Mouse (Mus musculus): Measurements from ENCODE around the gene Oas1h. TPM values are rescaled to one million over a fixed set of nuclear protein-coding genes. Genes with fewer than 3 reads are reported as not detected.
"Not testable (repeated sequence)": the region's sequence is repeated elsewhere in the genome, so short reads cannot be mapped to it uniquely, and the experiment has no call there.

The Oas1h gene
- polyA plus RNA-seq, 1 experiment from 2014 or later, result not detected

GRCm38 (mm10) chr5:120876839-120877238, 15.6 kb downstream of the Oas1h start:
- H3K27ac ChIP-seq (ENCODE audit: low read depth, low read length); H3K27me3 ChIP-seq (ENCODE audit: control insufficient read depth, insufficient read depth, low read length); H3K36me3 ChIP-seq (ENCODE audit: control insufficient read depth, insufficient read depth, low read length); ATAC-seq (ENCODE audit: low read depth); H3K4me2 ChIP-seq (ENCODE audit: low read depth, low read length); H3K9me3 ChIP-seq (ENCODE audit: control insufficient read depth, low read length); H3K9ac ChIP-seq (replicated peaks; ENCODE audit: low read depth, low read length); H3K4me3 ChIP-seq (ENCODE audit: low read depth, low read length); H3K4me1 ChIP-seq (ENCODE audit: control insufficient read depth, insufficient read depth, low read length): not testable (repeated sequence)
- WGBS, result 65% methylated on average over 2 of the region's 3 CpGs

GRCm38 (mm10) chr5:120877407-120877806, 16.2 kb downstream of the Oas1h start:
- H3K4me1 ChIP-seq (ENCODE audit: control insufficient read depth, insufficient read depth, low read length); H3K27ac ChIP-seq (ENCODE audit: low read depth, low read length); H3K9ac ChIP-seq (replicated peaks; ENCODE audit: low read depth, low read length); H3K4me3 ChIP-seq (ENCODE audit: low read depth, low read length); ATAC-seq (ENCODE audit: low read depth); H3K4me2 ChIP-seq (ENCODE audit: low read depth, low read length); H3K27me3 ChIP-seq (ENCODE audit: control insufficient read depth, insufficient read depth, low read length); H3K36me3 ChIP-seq (ENCODE audit: control insufficient read depth, insufficient read depth, low read length); H3K9me3 ChIP-seq (ENCODE audit: control insufficient read depth, low read length): not testable (repeated sequence)
- WGBS, result 76% methylated on average over 2 of the region's 2 CpGs

- not testable (repeated sequence) for H3K4me2 ChIP-seq (ENCODE audit: low read depth, low read length); H3K36me3 ChIP-seq (ENCODE audit: control insufficient read depth, insufficient read depth, low read length); H3K9ac ChIP-seq (replicated peaks; ENCODE audit: low read depth, low read length); H3K27me3 ChIP-seq (ENCODE audit: control insufficient read depth, insufficient read depth, low read length); H3K9me3 ChIP-seq (ENCODE audit: control insufficient read depth, low read length); ATAC-seq (ENCODE audit: low read depth); H3K4me1 ChIP-seq (ENCODE audit: control insufficient read depth, insufficient read depth, low read length); H3K27ac ChIP-seq (ENCODE audit: low read depth, low read length); H3K4me3 ChIP-seq (ENCODE audit: low read depth, low read length)
- WGBS, result 73% methylated on average over 2 of the region's 2 CpGs
Observed at GRCm38 (mm10) chr5:120878803-120879202, 17.6 kb downstream of the Oas1h start.

GRCm38 (mm10) chr5:120881681-120882080, 20.5 kb downstream of the Oas1h start:
- not testable (repeated sequence) for H3K27me3 ChIP-seq (ENCODE audit: control insufficient read depth, insufficient read depth, low read length); H3K27ac ChIP-seq (ENCODE audit: low read depth, low read length); ATAC-seq (ENCODE audit: low read depth); H3K36me3 ChIP-seq (ENCODE audit: control insufficient read depth, insufficient read depth, low read length); H3K4me3 ChIP-seq (ENCODE audit: low read depth, low read length); H3K9ac ChIP-seq (replicated peaks; ENCODE audit: low read depth, low read length); H3K4me2 ChIP-seq (ENCODE audit: low read depth, low read length); H3K9me3 ChIP-seq (ENCODE audit: control insufficient read depth, low read length); H3K4me1 ChIP-seq (ENCODE audit: control insufficient read depth, insufficient read depth, low read length)
- WGBS, result 94% methylated on average over 6 of the region's 6 CpGs

- not testable (repeated sequence) for H3K4me3 ChIP-seq (ENCODE audit: low read depth, low read length); H3K9ac ChIP-seq (replicated peaks; ENCODE audit: low read depth, low read length); H3K4me1 ChIP-seq (ENCODE audit: control insufficient read depth, insufficient read depth, low read length); ATAC-seq (ENCODE audit: low read depth); H3K27ac ChIP-seq (ENCODE audit: low read depth, low read length); H3K36me3 ChIP-seq (ENCODE audit: control insufficient read depth, insufficient read depth, low read length); H3K4me2 ChIP-seq (ENCODE audit: low read depth, low read length); H3K9me3 ChIP-seq (ENCODE audit: control insufficient read depth, low read length); H3K27me3 ChIP-seq (ENCODE audit: control insufficient read depth, insufficient read depth, low read length)
- 22% methylated on average over 5 of the region's 9 CpGs for WGBS
Observed at GRCm38 (mm10) chr5:120887413-120887812, 26.2 kb downstream of the Oas1h start, which contains the start of gene Oas1g. Gene Oas1g (minus strand): TSS chr5:120887613.

- H3K4me1 ChIP-seq (ENCODE audit: control insufficient read depth, insufficient read depth, low read length), result no peaks in the 10 kb centered on the region
- no peak overlapping the region for H3K27ac ChIP-seq (ENCODE audit: low read depth, low read length)
- no peaks in the 10 kb centered on the region for H3K9me3 ChIP-seq (ENCODE audit: control insufficient read depth, low read length)
- no peak overlapping the region for H3K4me3 ChIP-seq (ENCODE audit: low read depth, low read length)
- WGBS, result 61% methylated on average over 6 of the region's 6 CpGs
- no peak overlapping the region for H3K4me2 ChIP-seq (ENCODE audit: low read depth, low read length)
- ATAC-seq (ENCODE audit: low read depth), result no peak
- no peak overlapping the region for H3K9ac ChIP-seq (replicated peaks; ENCODE audit: low read depth, low read length)
- H3K27me3 ChIP-seq (ENCODE audit: control insufficient read depth, insufficient read depth, low read length), result no peaks in the 10 kb centered on the region
- no peaks in the 10 kb centered on the region for H3K36me3 ChIP-seq (ENCODE audit: control insufficient read depth, insufficient read depth, low read length)
Observed at GRCm38 (mm10) chr5:120887831-120888230, 26.6 kb downstream of the Oas1h start.

- WGBS, result 38% methylated on average over 4 of the region's 4 CpGs
- H3K9ac ChIP-seq (replicated peaks; ENCODE audit: low read depth, low read length); H3K4me1 ChIP-seq (ENCODE audit: control insufficient read depth, insufficient read depth, low read length); H3K9me3 ChIP-seq (ENCODE audit: control insufficient read depth, low read length); H3K27ac ChIP-seq (ENCODE audit: low read depth, low read length); H3K4me3 ChIP-seq (ENCODE audit: low read depth, low read length); H3K27me3 ChIP-seq (ENCODE audit: control insufficient read depth, insufficient read depth, low read length); H3K36me3 ChIP-seq (ENCODE audit: control insufficient read depth, insufficient read depth, low read length); ATAC-seq (ENCODE audit: low read depth); H3K4me2 ChIP-seq (ENCODE audit: low read depth, low read length): not testable (repeated sequence)
Observed at GRCm38 (mm10) chr5:120888294-120888815, 27.1 kb downstream of the Oas1h start.

- Histone ChIP-seq H3K4me1 (ENCODE audit: control insufficient read depth, insufficient read depth, low read length) (no peaks in the 10 kb centered on the region), H3K9me3 (ENCODE audit: control insufficient read depth, low read length) (no peaks in the 10 kb centered on the region), H3K27me3 (ENCODE audit: control insufficient read depth, insufficient read depth, low read length) (no peaks in the 10 kb centered on the region), H3K36me3 (ENCODE audit: control insufficient read depth, insufficient read depth, low read length) (no peaks in the 10 kb centered on the region), H3K9ac (replicated peaks; ENCODE audit: low read depth, low read length) (no peak overlapping the region), H3K4me3 (ENCODE audit: low read depth, low read length) (no peak overlapping the region), H3K4me2 (ENCODE audit: low read depth, low read length) (no peak overlapping the region), H3K27ac (ENCODE audit: low read depth, low read length) (no peak overlapping the region)
- ATAC-seq (ENCODE audit: low read depth), result no peak
- WGBS, result 85% methylated on average over 2 of the region's 2 CpGs
Observed at GRCm38 (mm10) chr5:120890026-120890425, 28.8 kb downstream of the Oas1h start.

- WGBS, result 52% methylated on average over 3 of the region's 3 CpGs
- no peak for ATAC-seq (ENCODE audit: low read depth)
- no peak overlapping the region for H3K9ac ChIP-seq (replicated peaks; ENCODE audit: low read depth, low read length)
- no peaks in the 10 kb centered on the region for H3K4me1 ChIP-seq (ENCODE audit: control insufficient read depth, insufficient read depth, low read length)
- H3K27me3 ChIP-seq (ENCODE audit: control insufficient read depth, insufficient read depth, low read length), result no peaks in the 10 kb centered on the region
- no peaks in the 10 kb centered on the region for H3K9me3 ChIP-seq (ENCODE audit: control insufficient read depth, low read length)
- H3K4me3 ChIP-seq (ENCODE audit: low read depth, low read length), result no peak overlapping the region
- no peaks in the 10 kb centered on the region for H3K36me3 ChIP-seq (ENCODE audit: control insufficient read depth, insufficient read depth, low read length)
- H3K4me2 ChIP-seq (ENCODE audit: low read depth, low read length), result no peak overlapping the region
- no peak overlapping the region for H3K27ac ChIP-seq (ENCODE audit: low read depth, low read length)
Observed at GRCm38 (mm10) chr5:120890991-120891390, 29.8 kb downstream of the Oas1h start.
